Mouse (Mus musculus): ENCODE results near the gene Reln.

GRCm38 (mm10) chr5:22134402-22134801, 210.1 kb downstream of the Reln start:
- TF ChIP-seq CTCF (IDR thresholded peaks at IDR 0.05; ENCODE audit: insufficient read depth, low read depth, low read length) (no peak), POLR2A (IDR thresholded peaks at IDR 0.05; ENCODE audit: insufficient read depth, low read depth, low read length) (no peak)
